Mouse (Mus musculus) spleen, postnatal 4 days (tissue): ENCODE results near the gene Apcs.

ENCODE experiments used
- DNase-seq, 2 experiments: peaks; one replicate each; pipeline ENCODE4 v3.0.0; 2022; ENCODE audit warnings: low spot score in 2 of 2

Apcs gene

GRCm38 (mm10) chr1:172894777-172895357, at the start of gene Apcs:
Gene Apcs (minus strand): TSS chr1:172895041.
- DNase-seq = no peak

GRCm38 (mm10) chr1:172932197-172932596, 37.4 kb upstream of the Apcs start:
- no peak for DNase-seq

- DNase-seq = no peak
These were observed 23.6 kb upstream of the Apcs start for GRCm38 (mm10) chr1:172918450-172918849.

GRCm38 (mm10) chr1:172917115-172917514, 22.3 kb upstream of the Apcs start:
- no peak for DNase-seq

GRCm38 (mm10) chr1:172903313-172903712, 8.5 kb upstream of the Apcs start:
- no peak for DNase-seq

- no peak for DNase-seq
These were observed 594 bp upstream of the Apcs start for GRCm38 (mm10) chr1:172895435-172895834.

GRCm38 (mm10) chr1:172876675-172877074, 18.2 kb downstream of the Apcs start:
- no peak for DNase-seq

GRCm38 (mm10) chr1:172875265-172875664, 19.6 kb downstream of the Apcs start:
- no peak for DNase-seq

GRCm38 (mm10) chr1:172848171-172848570, 46.7 kb downstream of the Apcs start:
- no peak for DNase-seq

- DNase-seq = no peak
These were observed 47.6 kb downstream of the Apcs start for GRCm38 (mm10) chr1:172847044-172847761.
